Mouse (Mus musculus) layer of hippocampus, postnatal 25 days (tissue): ENCODE results near the gene Nostrin. TPM values are rescaled to one million over a fixed set of nuclear protein-coding genes. Genes with fewer than 3 reads are reported as not detected.

ENCODE experiments used
- DNase-seq, 2 experiments: peaks; one replicate each; pipeline ENCODE4 v3.0.0; 2022; ENCODE audit warnings: mixed read lengths in 2 of 2, low spot score in 1 of 2; ENCODE audit errors: extremely low spot score in 1 of 2
- total RNA-seq, 2 experiments: library from RNA; stranded (reverse); gene quantifications; 2 replicates each; pipeline ENCODE4 v1.2.3; 2021

The Nostrin gene
- total RNA-seq, 2 experiments from 2014 or later = 3.3 to 4.2 TPM

DNA sequence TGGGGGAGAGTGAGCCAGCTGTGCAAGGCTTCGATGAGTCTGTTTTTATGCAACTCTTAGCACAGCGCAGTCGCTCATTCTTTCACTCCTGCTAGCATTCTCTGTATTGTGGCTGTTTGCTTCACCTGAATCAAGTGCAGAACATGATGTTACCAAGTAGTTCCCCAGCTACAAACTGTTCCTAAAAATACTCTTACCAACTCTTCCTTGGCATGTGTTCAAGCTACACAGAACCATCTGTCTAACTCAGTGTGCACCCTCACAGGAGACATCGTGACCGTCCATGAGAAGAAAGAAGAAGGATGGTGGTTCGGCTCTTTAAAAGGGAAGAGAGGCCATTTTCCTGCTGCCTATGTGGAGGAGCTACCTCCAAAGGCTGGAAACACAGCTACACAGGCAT lies 53.1 kb downstream of the Nostrin start:
- DNase-seq = no peak

GRCm38 (mm10) chr2:69189222-69189621 lies 53.6 kb downstream of the Nostrin start:
- no peak for DNase-seq

GRCm38 (mm10) chr2:69191059-69191458 lies 55.5 kb downstream of the Nostrin start:
- DNase-seq = no peak

DNA sequence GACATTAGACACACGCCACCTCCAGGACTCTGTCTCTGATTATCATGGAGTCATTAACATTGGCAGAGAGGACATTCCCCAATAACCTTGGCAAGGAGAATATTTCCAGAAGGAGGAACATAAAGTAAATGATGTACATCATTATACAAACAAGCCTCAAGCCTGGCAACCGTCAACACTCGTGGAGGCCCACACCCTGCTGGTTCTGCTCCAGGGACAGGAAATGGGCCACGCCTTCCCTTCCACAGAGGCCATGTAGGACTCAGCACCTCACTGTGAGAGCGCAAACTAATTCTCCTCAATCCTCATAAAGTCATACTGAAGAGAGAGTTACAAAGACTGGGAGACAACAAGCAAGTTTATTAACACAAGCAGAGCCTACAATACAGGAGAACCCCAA lies 58.0 kb downstream of the Nostrin start:
- DNase-seq = no peak

- DNase-seq = no peak
Measured at GRCm38 (mm10) chr2:69205185-69205584, 69.6 kb downstream of the Nostrin start.

GRCm38 (mm10) chr2:69205791-69206351 lies 70.3 kb downstream of the Nostrin start, which contains the start of gene Spc25:
Spc25 (minus strand) TSS chr2:69206194.
- peak; percentile 47 to 65 for DNase-seq

DNA sequence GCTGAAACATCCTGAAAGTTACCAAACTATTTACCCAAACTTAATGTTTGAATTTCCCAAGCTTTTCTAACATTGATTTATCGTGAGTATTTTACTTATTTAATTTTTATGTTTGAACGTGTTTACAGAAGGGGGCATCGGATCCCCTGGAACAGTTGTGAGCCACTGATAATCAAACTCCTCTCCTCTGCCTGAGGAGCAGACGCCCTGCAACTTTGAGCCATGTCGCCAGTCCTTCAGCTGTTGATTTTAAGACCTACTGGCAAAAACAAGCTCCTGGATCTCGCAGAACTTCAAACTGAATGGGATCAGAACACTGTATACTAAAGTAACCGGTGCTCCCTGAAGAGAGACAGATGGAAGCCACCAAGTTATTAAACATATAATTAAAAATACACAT lies 70.9 kb downstream of the Nostrin start:
- DNase-seq = no peak

GRCm38 (mm10) chr2:69209684-69210083 lies 74.1 kb downstream of the Nostrin start:
- DNase-seq = no peak

GRCm38 (mm10) chr2:69210773-69211172 lies 75.2 kb downstream of the Nostrin start, which contains the start of gene G6pc2:
G6pc2 (plus strand) TSS chr2:69211073.
- DNase-seq = no peak

DNA sequence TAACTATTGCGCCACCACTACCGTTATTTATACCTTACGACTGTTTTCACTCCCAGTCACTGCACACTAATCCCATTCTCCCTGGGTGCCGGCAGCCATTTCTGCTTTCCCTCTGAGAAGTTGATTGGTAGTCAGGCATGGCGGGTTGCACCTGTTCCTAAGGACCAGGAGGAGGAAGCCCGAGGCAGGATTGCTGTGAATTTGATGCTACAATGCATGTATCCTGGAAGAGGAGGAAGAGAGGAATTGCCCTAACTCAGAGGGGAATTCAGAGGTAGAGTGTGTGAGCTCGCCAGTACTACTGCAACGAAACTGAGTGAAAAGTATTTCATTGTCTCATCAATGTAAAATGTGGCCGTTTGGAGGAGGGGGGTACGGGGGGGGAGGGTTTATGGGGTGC lies 77.1 kb downstream of the Nostrin start:
- no peak for DNase-seq

DNA sequence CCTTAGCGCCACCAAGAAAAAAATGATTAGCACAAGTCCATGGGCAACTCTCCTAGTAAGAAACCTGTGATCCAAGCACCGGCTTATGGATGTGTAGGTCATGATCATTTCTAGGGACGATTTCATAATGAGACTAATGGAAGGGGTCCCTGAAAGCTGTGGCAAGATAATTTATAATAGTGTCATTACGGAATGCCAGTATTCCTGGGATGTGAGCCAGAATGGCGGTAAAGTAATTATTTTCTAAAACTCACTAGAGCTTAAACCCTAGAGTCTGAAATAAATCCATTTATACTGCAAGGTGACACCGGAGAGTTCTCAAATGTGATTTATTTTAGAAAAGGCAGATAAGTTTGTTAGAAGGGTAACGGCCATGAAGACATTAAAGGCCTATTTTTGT lies 79.6 kb downstream of the Nostrin start:
- DNase-seq = no peak

GRCm38 (mm10) chr2:69221868-69222416 lies 86.3 kb downstream of the Nostrin start:
- no peak for DNase-seq

DNA sequence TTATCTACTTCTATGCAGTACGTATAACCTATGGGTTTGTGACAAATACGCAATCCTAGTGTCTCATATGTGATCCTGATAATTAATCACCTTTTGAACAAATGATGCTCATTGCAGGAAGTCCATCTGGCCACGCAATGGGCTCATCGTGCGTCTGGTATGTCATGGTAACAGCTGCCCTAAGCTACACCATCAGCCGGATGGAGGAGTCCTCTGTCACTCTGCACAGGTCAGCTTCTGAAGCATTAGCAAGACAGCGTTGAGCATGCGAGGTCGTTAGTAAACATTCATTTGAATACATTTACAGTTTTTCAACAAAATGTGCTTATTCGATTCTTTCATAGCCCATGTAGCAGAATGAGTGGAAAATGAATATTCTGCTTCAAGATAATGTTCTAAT lies 87.2 kb downstream of the Nostrin start:
- DNase-seq = no peak

DNA sequence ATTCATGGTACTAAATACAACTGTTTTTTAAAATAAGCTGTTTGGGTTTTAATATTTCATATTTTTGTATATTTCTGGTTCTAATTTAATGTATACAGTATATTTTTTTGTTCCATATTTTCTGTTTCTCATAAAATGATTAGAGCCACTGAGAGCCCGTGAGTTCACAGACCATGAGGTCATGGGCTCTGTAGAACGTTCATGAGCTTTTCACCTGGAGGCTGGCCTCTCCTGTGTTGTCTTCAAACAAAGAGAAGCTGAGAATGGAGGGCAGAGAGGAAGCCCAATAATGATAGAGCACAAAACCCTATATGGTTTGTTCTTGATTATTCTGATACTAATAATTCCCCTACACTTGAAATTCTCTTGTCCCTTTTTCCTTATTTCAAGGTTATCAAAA lies 89.1 kb downstream of the Nostrin start:
- DNase-seq = no peak

DNA sequence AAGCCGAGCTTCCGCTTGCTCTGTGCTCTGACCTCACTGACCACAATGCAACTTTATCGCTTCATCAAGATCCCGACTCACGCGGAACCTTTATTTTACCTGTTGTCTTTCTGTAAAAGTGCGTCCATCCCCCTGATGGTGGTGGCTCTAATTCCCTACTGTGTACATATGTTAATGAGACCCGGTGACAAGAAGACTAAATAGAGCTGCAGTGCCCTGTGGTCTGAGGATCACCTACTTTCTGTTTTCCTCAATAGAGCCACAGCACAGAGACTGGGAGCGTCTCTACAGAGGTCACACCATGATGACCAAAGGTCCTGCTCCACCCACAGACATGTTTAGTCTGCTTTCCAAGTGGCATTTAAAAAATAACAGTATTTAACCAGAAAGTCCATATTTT lies 91.3 kb downstream of the Nostrin start:
- no peak for DNase-seq

- no peak for DNase-seq
Measured at GRCm38 (mm10) chr2:69228635-69229034, 93.0 kb downstream of the Nostrin start.

DNA sequence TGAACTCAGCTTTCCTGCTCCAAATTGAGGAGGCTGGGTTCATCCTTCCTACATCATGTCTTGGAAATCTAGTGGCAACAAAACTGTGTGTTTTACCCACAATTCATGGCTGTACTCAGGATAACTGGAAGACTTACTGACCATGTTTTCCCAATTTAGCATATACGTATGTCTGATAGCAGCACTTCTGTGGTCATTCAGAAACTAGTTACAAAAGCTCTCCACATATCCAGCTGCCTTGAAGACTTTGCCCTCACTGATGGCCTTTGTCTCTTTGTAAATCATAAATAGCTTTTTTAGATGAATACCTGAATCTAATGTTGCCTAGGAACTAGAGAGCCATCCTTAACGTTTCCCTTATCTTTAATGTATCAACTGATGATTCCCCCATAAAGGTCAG lies 94.5 kb downstream of the Nostrin start:
- no peak for DNase-seq

DNA sequence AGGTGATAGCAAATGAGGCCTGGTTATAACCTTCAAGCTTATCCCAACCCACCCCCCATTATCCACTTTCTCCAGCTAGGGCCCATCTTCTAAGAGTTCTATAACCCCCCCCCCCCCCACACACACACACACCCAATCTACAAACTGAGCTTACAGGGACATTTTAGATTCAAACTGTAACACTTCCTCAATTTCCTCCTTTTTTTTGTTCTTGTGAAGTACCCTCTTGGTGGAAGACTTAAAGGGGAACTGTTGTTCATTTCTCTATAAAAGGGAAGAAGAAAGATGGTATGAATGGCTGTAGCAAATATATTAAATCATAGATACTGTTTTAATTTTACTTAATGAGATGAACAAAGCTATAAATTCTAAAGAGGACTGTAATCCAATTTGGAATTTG lies 96.5 kb downstream of the Nostrin start:
- no peak for DNase-seq

- DNase-seq = no peak
Measured at GRCm38 (mm10) chr2:69234976-69235678, 99.5 kb downstream of the Nostrin start.
